Mouse (Mus musculus) heart, postnatal 36 days (tissue): ENCODE results near the gene Dut. TPM values are rescaled to one million over a fixed set of nuclear protein-coding genes. Genes with fewer than 3 reads are reported as not detected.
A peak's percentile ranks its signal among the peaks of the same experiment; 100 is the strongest.
"Not testable (repeated sequence)": the region's sequence is repeated elsewhere in the genome, so short reads cannot be mapped to it uniquely, and the experiment has no call there.

Experiments
- DNase-seq, 2 experiments: peaks; one replicate each; pipeline ENCODE4 v3.0.0; 2021 to 2022
- intact Hi-C: fragments of 180-260 bp; cut with DNase I; formaldehyde crosslinking; loops from one replicate; pipeline ENCODE4 v1.15.1; 2025
- total RNA-seq, 2 experiments: library from RNA; stranded (reverse); gene quantifications; 2 replicates each; pipeline ENCODE4 v1.2.3; 2021

Gene Dut
- total RNA-seq, 2 experiments from 2014 or later = 25.7 to 28.3 TPM

- intact Hi-C loops = loop anchor here (10.0 kb wide), 1 partner anchor 473 kb away; the partner anchor contains the start of gene Shc4
- peak; percentile 7 to 45 for DNase-seq
Measured at GRCm38 (mm10) chr2:125252275-125252674, 5.3 kb downstream of the Dut start.

GRCm38 (mm10) chr2:125253699-125254098 lies 6.7 kb downstream of the Dut start:
- intact Hi-C loops = loop anchor here (10.0 kb wide), 1 partner anchor 471 kb away; the partner anchor contains the start of gene Shc4
- DNase-seq = no peak

GRCm38 (mm10) chr2:125254630-125255029 lies 7.6 kb downstream of the Dut start:
- DNase-seq = no peak
- intact Hi-C loops = loop anchor here (10.0 kb wide), 1 partner anchor 470 kb away; the partner anchor contains the start of gene Shc4

GRCm38 (mm10) chr2:125255886-125256285 lies 8.9 kb downstream of the Dut start:
- intact Hi-C loops = loop anchor here (10.0 kb wide), 1 partner anchor 469 kb away; the partner anchor contains the start of gene Shc4
- DNase-seq = no peak

GRCm38 (mm10) chr2:125259230-125260120 lies 12.5 kb downstream of the Dut start:
- intact Hi-C loops = loop anchor here (5.0 to 10.0 kb wide), 2 partner anchors 83 to 465 kb away; partner anchors contain the start of gene Shc4

GRCm38 (mm10) chr2:125260326-125260725 lies 13.3 kb downstream of the Dut start:
- intact Hi-C loops = loop anchor here (5.0 kb wide), 1 partner anchor 82 kb away; no protein-coding TSS in a partner anchor

More at GRCm38 (mm10) chr2:125259230-125260120, 12.5 kb downstream of the Dut start:
- DNase-seq = no peak

GRCm38 (mm10) chr2:125263056-125263455 lies 16.1 kb downstream of the Dut start:
- intact Hi-C loops = loop anchor here (1.0 to 5.0 kb wide), 3 partner anchors 40 to 342 kb away; no protein-coding TSS in a partner anchor
- peak in 1 of 2 experiments; percentile 19 for DNase-seq

More at GRCm38 (mm10) chr2:125260326-125260725, 13.3 kb downstream of the Dut start:
- no peak for DNase-seq

- intact Hi-C loops = loop anchor here (1.0 to 5.0 kb wide), 3 partner anchors 39 to 342 kb away; no protein-coding TSS in a partner anchor
- no peak for DNase-seq
Measured at GRCm38 (mm10) chr2:125263753-125264152, 16.8 kb downstream of the Dut start.

GRCm38 (mm10) chr2:125268876-125269275 lies 21.9 kb downstream of the Dut start:
- DNase-seq = no peak
- intact Hi-C loops = no loop called here

- intact Hi-C loops = no loop called here
- no peak for DNase-seq
Measured at GRCm38 (mm10) chr2:125275617-125276016, 28.6 kb downstream of the Dut start.

- intact Hi-C loops = no loop called here
- DNase-seq = no peak
Measured at GRCm38 (mm10) chr2:125276692-125277091, 29.7 kb downstream of the Dut start.

GRCm38 (mm10) chr2:125278474-125278873 lies 31.5 kb downstream of the Dut start:
- intact Hi-C loops = no loop called here
- DNase-seq = peak; percentile 35 to 41

GRCm38 (mm10) chr2:125279995-125280394 lies 33.0 kb downstream of the Dut start:
- DNase-seq, intact Hi-C loops: not testable (repeated sequence)

- intact Hi-C loops = no loop called here
- no peak for DNase-seq
Measured at GRCm38 (mm10) chr2:125282334-125283206, 35.6 kb downstream of the Dut start.

- intact Hi-C loops = no loop called here
- no peak for DNase-seq
Measured at GRCm38 (mm10) chr2:125285777-125286176, 38.8 kb downstream of the Dut start.

- peak; percentile 44 to 52 for DNase-seq
- intact Hi-C loops = no loop called here
Measured at GRCm38 (mm10) chr2:125290197-125290965, 43.4 kb downstream of the Dut start.

GRCm38 (mm10) chr2:125291101-125291500 lies 44.1 kb downstream of the Dut start:
- intact Hi-C loops = no loop called here

GRCm38 (mm10) chr2:125292616-125293015 lies 45.6 kb downstream of the Dut start:
- DNase-seq = no peak
- intact Hi-C loops = no loop called here

More at GRCm38 (mm10) chr2:125291101-125291500, 44.1 kb downstream of the Dut start:
- peak; percentile 22 to 23 for DNase-seq

GRCm38 (mm10) chr2:125293969-125294491 lies 47.0 kb downstream of the Dut start:
- intact Hi-C loops = no loop called here
- no peak for DNase-seq
